Mouse (Mus musculus): Measurements from ENCODE around the gene Morn2. TPM values are rescaled to one million over a fixed set of nuclear protein-coding genes. Genes with fewer than 3 reads are reported as not detected.

Gene Morn2
- 2.7 and 2.8 TPM in 2 replicates for polyA plus RNA-seq (2012; rRNA removed)

DNA sequence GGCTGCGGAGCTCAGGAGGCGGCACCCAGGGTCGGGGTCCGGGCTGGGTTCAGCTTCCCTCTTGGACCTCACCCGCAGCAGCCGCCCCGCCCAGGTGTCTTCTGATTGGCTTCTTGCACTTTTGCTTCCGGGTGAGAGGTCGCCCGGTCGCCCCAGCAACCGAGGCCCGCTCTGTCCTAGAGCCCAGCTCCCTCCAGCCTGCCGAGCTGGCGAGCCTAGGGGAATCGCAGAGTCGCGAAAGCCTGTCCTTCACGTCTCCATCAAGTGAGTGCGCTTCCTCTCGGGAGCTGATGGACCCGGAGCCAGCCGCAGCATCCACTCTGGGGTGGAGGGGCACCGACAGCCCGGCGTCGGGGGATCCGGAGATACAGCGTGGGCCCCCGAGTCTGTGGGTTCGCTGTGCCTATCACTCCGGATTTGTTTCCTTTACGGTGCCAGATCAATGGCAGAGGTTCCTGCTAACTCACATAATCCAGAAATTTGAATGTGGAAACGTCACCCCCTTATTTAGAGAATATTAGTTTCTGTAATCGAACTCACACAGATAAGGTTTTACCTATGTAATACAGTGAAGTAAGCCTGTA lies at the start of gene Morn2, which contains the start of gene Dhx57:
TSS of gene Morn2 (plus strand) at position 130 of the 584 bp plus-strand sequence.
TSS of gene Dhx57 (minus strand) at position 403 of the 584 bp plus-strand sequence.

GRCm38 (mm10) chr17:80307251-80307650 lies 17.2 kb downstream of the Morn2 start, which contains the start of gene Arhgef33:
TSS of gene Arhgef33 (plus strand) at chr17:80307407.

Other genes with a start within 250 kb of the Morn2 start
- 15.8 and 17.3 TPM in 2 replicates for gene Hnrnpll, start 227.9 kb upstream of the Morn2 start, polyA plus RNA-seq (2012; rRNA removed)
- 18.8 and 20.2 TPM in 2 replicates for gene Galm, start 162.7 kb upstream of the Morn2 start, polyA plus RNA-seq (2012; rRNA removed)
- 23.1 and 24.0 TPM in 2 replicates for gene Srsf7, start 82.9 kb upstream of the Morn2 start, polyA plus RNA-seq (2012; rRNA removed)
- not detected in 2 replicates for gene Ttc39d, start 82.7 kb upstream of the Morn2 start, polyA plus RNA-seq (2012; rRNA removed)
- gene Gemin6, start 65.8 kb upstream of the Morn2 start, polyA plus RNA-seq (2012; rRNA removed) = 0.51 and 1.3 TPM in 2 replicates
- 6.4 TPM in 2 replicates for gene Dhx57, start 273 bp downstream of the Morn2 start, polyA plus RNA-seq (2012; rRNA removed)
- gene Arhgef33, start 17.2 kb downstream of the Morn2 start, polyA plus RNA-seq (2012; rRNA removed) = 0.27 and 1.1 TPM in 2 replicates
- gene Gm10190, start 83.3 kb downstream of the Morn2 start, polyA plus RNA-seq (2012; rRNA removed) = 0.74 TPM in 1 of 2 replicates, not detected in the other
- gene Sos1, start 190.2 kb downstream of the Morn2 start, polyA plus RNA-seq (2012; rRNA removed) = 2.4 and 2.9 TPM in 2 replicates

Measured in colon, adult 2 months (tissue).